Mouse (Mus musculus) gastrocnemius, postnatal 4 days (tissue): ENCODE measurements at regions not wholly inside any gene's neighbourhood (a gene's known extent, or its start where the extent isn't known, plus 50 kb on each side); places are given as distances from the start of the nearest gene placed in this dataset.

ENCODE experiments used
- DNase-seq, 2 experiments: peaks; one replicate each; pipeline ENCODE4 v3.0.0; 2021 to 2022; ENCODE audit warnings: low spot score in 2 of 2, mixed read lengths in 2 of 2

DNA sequence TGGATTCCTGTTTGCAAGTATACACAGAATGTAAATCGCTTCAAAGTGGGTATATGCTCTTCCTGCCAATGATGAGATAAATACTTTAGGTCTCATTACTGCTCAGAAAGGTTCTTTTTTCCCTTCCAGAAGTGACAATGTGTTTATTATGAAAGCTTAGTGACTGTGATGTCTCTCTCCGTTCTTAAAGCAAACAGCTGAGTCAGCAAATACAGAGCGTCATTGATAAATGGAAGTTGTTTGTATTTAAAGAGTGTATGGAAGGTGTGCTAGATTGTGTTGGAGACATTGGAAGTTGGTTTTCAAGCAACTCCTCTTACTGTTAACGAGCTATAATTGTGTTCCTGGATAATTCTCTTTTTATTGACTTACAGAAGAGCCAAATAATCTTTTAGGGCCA lies 408.0 kb downstream of the Prr30 start:
- no peak for DNase-seq

DNA sequence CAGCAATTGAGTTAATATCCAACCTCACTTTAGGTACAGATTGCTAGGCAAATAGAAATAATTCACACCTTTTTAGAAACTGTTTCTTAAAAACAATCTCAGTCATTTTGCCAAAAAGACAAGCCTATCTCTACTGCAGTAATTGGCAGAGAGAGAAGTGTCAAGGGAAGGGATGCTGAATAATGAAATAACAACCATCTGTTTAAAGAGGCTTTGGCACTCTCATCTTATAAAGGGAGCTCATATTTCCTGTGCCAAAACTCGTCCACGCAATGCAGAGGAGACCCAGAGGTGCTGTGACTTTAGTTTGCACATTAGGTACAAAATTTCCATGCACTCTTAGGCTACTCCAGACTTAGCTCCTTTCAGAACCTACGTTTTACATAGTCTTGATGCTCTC lies 418.2 kb downstream of the Prr30 start:
- no peak for DNase-seq

DNA sequence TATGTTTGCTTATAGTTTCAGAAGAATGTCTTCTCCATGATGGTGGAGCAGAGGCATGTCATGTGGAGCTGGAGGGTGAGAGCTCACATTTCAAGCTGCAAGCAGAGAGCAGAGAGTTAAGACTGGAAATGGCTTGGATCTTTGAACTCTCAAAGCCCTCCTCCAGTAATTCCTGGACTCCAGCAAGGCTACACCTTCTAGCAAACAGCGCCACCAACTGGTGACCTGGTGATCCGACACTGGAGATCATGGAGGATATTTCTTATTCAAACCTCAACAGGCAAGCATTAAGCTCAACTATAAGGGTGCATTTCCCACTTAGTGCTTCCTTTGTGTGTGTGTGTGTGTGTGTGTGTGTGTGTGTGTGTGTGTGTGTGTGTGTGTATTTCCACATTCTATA lies 446.2 kb downstream of the Prr30 start:
- DNase-seq, result no peak

DNA sequence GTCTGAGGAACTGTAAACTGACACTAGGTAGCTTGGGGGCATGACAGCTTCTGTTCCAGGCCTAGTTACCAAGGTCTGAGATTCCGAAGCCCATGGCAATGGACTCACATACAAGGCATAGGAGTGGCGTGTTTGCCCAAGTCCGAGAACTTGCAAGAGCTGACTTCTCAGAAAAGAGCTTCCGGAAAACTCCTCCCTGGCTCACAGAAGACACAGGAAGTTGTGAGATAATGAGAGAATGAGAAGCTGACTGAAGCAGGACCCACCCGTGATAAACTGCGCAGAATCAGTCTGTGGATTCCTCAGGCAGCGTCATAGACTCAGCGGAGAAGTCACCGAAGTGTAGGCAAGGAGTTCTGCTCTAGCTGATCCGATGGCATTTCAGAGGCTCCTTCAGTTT lies 447.4 kb downstream of the Prr30 start:
- DNase-seq, result no peak

DNA sequence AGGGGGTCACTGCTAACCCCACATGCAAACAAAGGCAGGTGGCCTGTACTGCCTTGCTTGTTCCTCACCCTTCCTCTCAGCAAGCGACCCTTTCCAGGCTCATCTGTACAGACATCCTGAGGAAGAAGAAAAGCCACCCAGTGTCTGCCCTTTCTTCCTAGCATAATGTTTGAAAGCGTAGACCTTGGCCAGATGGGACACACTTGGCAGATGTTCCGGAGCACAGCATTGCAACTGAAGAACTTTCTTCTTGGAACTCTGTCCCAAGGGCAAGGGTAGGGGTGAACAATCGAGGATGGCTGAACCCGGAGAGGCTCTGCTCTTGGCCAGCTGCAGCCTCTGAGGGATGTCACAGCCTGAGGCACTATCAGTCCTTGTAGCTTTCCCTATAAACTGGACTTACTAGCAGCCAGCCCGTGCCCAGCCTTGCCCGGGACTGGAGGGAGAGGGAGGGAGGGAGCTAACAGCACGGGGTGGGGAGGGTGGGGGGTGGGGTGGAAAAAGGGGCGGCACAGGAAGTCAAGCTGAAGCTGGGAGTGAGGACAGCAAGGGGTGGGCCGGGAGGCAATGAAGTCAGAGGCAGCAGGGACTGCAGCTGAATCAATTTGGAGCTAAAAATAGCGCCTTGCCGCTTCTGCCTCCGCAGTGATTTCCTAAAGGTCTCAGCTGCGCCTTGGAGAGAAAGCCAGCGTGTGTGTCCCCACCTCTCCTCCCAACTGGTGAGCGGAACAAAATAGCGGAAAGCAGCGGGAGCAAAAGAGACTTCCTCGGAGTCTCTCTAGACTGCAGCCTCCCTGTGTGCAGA lies 450.2 kb downstream of the Prr30 start:
- peak; percentile 39 to 66 for DNase-seq

DNA sequence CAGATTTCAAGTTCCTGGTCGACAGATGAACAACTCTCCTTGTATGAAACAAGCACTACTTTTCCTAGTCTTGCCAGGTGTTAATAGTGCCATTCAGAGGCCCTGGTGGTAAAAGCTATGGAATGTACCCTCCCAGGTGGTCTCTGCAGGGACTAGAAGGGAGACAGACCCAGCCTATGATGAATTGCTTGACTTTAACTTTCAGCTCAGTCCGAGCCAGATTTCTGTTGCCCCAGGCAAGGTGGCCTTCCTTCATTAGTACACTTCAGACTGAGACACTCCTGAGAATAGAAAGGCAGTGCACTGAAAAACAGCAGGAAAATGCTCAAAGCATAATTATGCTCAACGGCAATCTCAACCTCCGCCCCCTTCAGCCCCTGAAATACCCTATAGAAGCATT lies 450.8 kb upstream of the Klf12 start:
- no peak for DNase-seq

DNA sequence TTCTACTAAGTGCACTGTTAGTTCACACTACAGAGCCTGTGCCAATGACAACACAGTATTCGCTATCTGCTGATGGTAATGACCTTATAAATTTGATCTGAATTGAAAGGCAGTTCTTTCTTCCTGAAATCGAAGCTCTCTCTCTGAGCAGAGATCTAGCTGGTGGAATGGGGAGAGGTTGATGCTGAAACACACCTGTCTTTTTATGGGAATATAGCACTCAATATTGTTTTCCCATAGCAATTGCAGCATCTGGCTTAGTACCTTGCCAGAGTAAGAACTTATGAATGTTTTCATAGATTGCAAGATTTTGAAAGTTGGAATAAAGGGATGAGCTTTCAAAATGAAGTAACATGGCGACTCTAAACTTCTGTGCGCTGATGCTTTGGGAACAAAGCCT lies 444.0 kb upstream of the Klf12 start:
- no peak for DNase-seq

DNA sequence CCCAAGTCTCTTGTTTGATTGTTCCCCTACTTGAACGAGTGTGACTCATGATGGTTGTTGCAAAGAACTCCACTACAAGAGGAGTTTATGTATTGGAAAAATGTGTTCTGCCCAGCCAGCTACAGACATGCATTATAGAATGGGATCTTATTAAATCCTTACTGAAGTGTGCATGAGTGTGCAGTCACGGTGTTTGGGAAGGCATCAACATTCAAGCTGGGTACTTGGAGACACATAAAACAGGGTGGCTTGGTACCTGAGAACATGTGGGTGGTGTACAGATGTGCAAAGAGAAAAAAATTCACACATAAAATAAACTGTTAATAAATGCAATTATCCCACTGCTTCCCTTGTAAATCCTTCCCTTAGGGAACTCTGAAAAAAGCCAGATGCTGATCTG lies 443.2 kb upstream of the Klf12 start:
- DNase-seq, result no peak

DNA sequence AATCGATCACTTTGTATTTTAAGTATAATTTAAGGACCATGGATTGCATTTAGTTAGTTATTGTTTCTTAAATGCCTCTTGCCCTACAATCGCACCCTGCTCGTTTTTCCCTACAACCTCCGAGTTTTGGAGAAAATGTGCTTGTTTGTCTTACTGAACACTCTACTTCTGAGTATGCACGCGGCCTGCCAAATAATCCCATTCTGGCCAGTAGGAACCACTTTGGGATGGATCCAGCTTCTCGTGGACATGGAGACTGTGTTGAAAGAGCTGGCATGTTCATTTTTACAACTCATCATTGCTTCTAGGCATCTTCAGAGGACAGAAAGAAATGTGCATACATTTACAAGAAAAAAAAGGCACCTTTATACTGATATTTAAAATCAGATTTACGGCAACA lies 440.5 kb upstream of the Klf12 start:
- DNase-seq, result peak in 1 of 2 experiments; percentile 12

DNA sequence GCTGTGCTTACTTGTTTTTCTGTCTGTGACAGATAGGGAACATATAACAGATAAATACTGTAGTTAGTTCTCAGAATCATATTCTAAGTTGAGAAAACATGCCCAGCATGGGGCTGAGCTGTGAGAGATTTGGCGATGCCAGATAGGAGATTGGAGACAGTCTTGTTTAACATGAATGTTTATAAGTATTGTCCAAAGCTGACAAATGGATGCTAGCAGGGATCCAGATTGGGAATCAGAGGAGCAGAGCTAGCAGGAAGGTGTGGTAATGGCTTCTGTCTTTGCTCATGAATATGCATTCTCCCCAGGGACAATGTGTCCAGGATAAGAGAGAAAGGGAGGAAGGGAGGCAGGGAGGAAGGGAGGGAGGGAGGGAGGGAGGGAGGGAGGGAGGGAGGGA lies 436.2 kb upstream of the Klf12 start:
- DNase-seq, result no peak

DNA sequence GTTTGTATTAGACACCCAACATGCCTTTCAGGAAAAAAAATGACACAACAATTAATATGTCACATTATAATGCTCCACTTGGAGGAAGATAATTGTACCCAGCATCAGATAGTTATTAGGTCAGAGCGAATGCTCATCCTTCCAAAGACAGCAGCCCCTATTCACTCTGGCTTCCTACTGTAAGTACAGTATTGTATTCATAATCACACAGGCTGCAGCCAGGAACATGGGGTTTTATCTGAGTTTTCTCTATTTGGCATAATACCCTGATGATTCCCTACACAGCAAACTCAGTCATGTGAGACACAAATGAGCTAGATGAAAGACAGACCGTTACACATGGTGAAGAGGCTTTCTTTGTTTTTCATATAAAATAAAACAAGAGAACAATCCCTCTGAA lies 430.5 kb upstream of the Klf12 start:
- no peak for DNase-seq

DNA sequence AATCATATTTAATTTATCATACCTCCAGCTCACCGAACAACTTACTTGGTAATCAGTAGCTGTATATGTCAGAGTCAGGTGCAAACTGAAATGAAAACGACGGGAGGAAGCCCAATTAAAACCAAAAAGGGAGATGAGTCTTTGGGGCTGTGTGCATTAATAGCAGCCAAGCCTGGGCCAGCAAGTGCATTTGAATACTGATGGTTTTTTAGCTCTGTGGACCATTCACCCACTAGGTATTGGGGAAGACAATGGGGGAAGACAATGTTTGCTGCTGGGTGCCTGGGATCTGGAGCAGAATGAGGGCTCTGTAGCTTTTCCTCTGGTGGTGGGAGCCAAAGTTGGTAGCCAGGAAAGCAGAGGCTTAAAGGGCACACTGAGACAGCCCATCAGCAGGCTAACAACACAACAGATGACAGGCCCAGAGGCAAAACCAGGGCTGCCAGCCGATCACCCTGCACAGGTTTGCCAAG lies 429.6 kb upstream of the Klf12 start:
- DNase-seq, result no peak

DNA sequence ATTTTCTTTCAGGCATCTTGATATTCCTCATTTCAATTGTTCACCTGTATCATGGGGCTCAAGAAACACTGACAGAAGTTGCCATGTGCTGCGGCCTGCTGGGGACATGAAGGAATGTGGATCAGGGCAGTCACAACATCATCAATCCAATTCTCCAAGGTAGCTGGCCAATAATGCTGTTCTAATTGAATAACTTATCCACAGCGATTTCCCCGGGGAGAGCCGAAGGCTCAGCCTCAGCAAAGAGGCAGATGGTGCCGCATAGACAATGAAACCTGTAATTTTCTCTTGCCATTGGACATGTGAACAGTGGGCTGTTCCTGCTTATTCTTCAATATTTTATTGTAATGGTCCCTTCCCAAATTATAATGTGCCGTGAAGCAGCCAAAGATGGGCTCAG lies 429.1 kb upstream of the Klf12 start:
- no peak for DNase-seq

DNA sequence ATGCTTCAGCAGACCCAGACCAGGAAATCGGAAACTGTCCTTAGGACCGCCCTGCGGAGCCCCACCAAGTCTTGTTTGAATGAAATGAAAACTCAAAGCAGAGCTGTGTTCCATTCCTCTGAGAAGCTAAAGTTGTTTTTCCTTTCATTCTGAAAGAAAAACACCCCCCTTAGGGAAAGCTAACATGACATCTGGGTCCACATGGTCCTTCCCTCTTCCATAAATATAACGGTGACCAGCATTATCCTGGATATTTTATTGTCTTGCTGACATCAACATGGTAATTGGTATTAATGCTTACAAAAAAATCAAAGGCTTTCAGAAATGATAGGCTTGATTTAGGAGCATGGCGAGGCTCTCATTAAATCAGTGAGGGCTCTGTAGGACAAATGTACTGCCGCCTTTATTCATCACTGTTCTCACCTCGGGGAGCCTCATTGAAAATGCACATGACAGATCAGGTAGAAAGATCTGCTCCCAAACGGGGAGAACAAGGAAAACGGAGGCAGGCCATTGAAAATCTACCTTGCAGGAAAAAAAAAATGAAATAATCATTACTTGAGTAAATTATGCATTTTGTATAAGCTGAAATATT lies 381.0 kb upstream of the Klf12 start:
- DNase-seq, result no peak

DNA sequence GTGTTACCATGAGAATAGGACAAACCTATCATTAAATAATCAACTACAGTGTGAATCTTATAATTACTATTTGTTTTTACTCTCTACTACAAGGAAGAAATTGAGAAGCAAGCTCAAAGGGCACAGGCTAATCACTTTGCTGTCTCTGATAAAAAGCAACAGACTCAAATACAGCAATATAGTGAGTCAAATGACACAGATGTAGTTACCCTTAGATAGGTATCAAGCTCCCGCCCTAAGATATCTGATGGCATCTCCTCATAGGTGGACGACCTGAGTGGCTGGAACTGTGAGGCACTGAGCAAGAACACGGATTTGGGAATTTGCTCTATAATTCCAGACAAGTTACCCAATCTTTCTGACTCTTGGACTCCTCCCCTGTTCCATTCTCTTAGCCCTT lies 379.7 kb upstream of the Klf12 start:
- no peak for DNase-seq

DNA sequence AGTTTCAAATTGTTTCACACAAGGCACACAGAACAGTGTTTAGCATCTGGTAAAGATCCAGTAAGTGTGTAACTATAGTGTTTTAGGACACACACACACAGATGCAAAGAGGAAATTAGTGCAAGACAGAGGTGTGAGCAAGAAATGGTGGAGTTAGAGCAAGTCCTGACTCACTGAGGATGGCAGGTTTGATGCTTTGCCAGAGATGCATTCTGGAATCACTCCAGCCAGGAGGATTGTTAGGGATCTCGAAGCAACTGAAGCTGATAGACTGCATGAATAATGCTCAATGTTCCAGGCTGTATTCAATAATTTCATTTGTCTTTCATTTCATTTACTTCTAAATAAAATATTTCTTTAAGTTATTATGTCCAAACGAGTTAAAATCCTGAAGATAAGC lies 357.6 kb upstream of the Klf12 start:
- DNase-seq, result no peak

DNA sequence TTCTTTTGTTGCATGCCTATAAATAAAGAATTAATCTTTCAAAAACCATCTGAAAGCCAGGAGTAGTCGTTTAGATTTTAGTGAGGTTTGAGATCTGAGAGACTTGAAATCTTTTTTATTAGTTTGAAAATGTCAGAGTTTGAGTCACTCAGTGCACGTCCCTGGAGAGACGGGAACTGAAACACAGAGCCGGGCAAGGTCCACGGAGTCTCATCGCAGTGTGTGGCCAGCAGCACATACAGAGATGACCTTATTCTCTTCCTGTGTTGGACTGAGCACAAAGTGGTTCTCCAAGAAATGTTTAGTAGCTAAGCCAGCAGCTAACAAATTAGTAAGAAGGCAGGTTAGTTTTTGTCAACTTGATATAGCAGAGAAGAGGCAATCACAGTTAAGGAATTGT lies 350.0 kb upstream of the Klf12 start:
- DNase-seq, result no peak

DNA sequence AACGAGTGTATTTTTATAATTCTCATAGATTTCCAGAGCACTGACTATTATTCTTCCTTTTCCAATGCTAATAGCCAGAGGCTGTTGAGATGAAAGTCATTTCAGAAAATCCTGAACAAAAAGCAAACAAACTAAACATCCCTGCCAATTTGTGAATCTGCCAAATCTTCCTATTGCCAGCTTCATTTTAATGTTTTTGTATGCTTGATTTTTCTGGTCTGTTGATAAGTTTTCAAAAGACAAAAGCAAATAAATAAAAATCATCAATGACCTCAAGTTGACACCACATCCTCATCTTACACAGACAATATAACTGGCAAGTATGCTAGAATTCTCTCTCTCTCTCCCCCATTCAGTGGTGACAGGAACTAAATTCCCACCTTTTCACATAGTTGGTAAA lies 347.2 kb upstream of the Klf12 start:
- DNase-seq, result no peak

DNA sequence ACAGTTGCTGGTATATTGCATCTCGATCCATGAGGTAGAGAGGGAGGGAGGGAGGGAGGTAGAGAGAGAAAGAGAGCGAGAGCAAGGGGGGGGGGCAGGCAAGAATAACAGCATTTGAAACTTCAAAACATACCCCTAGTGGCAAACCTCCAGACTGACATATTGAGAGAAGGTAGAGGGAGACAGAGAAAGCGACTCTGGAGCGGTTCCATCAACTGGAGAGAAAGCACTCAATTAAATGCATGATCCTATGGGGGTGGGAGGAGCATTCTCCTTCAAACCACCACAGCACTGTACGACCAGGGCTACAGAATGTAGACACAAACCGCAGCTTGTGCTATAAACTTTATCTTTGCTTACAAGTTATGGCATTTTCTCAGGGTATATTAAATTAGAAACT lies 345.7 kb upstream of the Klf12 start:
- DNase-seq, result no peak

DNA sequence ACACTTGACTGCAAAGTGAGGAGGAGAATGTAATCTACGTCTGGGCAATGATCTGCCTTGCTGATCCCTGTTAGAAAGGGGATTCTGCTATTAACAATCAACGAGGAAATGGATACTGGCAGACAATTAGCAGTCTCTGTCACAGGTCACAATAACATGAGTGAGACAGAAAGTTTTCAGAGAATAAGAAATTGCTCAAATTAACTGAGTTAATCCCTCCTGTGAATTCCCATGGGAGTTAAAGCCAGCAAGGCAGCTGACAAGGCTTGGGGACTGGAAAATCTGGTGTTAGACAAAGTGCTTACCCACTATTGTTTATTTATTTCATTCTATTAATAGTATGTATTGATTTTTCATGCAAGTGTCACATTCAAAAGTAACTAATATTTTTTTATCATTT lies 343.0 kb upstream of the Klf12 start:
- no peak for DNase-seq

DNA sequence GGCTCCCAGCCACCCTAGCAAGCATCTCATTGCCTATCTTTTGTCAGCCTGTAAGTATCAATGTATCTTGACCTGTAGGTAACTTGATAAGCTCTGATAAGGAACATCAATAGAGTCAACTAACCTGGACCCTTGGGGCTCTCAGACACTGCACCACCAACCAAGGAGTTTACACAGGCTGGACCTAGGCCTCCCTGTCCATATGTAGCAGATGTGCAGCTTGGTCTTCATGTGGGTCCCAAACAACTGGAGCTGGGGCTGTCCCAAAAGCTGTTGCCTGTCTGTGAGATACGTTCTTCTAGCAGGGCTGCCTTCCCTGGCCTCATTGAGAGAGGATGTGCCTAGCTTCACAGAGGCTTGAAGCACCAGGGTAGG lies 335.2 kb upstream of the Klf12 start:
- DNase-seq, result no peak

DNA sequence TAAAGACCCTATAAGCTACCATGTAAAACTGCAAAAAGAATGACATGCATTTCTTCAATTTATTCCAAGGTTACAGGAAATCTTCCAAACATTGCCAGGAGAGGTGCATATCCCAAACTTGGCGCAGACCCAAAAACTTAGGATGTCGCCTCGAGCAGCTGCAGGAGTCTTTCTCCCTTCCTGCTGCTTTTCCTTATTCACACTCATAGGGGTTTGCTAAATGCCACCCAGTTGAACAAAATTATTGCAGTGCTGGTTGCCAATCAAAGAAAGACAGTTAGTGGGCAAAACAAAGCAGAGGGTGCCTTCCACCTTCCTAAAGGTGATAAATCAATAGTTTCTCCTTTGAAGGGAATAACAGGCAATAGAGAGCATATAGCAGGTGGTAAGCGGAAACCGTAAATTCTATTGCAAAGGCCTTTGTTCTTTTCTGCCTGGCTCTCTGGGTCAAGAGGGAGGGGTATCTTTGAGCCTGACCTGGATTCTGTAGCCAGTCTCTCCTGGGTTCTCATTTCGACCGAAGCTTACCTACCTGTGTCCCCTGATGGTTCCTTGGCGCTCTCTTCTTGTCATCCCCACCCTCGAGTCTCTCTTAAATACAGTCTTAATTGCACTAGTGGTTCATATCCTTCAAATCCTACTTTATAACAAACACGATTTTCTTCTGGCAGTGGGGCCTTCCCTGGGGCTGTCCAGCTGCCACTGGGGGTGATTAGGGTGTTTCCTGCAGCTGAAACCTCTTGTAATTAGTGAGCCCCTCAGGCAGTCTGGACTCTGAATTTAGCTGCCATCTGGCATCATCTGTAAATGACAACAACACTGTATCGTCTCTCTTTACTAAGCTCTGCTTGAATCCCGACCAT lies 334.5 kb upstream of the Klf12 start:
- peak in 1 of 2 experiments; percentile 15 for DNase-seq
